ENCODE assay signal across 16 mouse cellular contexts in the genomic region with DNA sequence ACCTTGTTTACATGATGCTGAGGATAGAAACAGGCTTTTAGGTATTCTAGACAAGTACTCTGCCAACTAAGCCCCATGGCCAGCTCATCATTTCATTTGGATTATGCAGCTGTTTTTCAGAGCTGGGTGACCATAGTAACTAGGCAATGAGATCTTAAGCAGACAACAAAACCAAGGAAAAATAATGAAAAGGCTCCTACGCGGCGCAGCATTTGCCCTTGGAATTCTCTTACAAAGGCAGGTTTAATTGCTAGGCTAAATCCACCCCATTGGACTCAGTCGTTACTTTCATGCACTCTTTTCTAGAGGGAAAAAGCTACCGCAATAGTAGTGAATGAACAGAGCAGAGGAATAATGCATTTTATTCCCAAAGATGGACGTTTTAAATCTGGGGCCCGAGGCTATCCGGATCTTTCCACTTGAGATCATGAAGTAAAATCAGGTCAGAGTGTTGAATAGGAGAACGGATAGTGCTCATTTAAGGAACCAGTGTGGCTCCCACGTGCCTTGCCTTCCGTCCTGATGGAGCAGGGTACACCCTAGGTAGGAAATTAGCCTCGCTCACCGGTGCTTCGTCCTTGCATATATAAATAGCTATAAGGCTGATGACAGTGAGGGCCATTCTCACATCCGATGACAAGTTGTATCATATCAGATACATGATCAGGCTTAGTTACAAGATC.
DNase-seq lines count a peak whose midpoint lies in the region; ATAC-seq and TF ChIP-seq lines count a peak whose summit lies in the region.
"Had no signal": no experiment of that assay in that cellular context is flagged by ENCODE, and none has a peak within 500 bp of the region (broad histone marks: within the 10 kb centered on the region; RNA-seq: fewer than 3 reads in every experiment).

No protein-coding gene starts in this region.

- H3K27ac ChIP-seq in cortical plate, adult 2 months (ENCODE audit: insufficient read depth, low read length) = no peak overlapping the region
- no peak overlapping the region for H3K27ac ChIP-seq in forebrain, embryonic 12.5 days
- no peak overlapping the region for H3K27ac ChIP-seq in midbrain, embryonic 13.5 days
- no peak overlapping the region for H3K27ac ChIP-seq in kidney, adult 2 months (ENCODE audit: insufficient read depth, low read depth, low read length)
- H3K27ac ChIP-seq: kidney, embryonic 15.5 days; limb, embryonic 12.5 days; liver, embryonic 15.5 days; neural tube, embryonic 12.5 days had no signal

- no peak for DNase-seq in frontal cortex, postnatal 36 days (ENCODE audit: low spot score in 2 of 2)
- no peak for DNase-seq in right cerebral cortex, postnatal 36 days (ENCODE audit: low spot score in 2 of 2)
- DNase-seq in kidney, adult 2 months = no peak
- no peak for DNase-seq in B cell, adult 2 months
- DNase-seq: adrenal gland, adult 8-10 months; heart, postnatal 14 days; right cerebral cortex, postnatal 4 days; thymus, postnatal 14 days had no signal

- no peak overlapping the region for H3K9ac ChIP-seq in forebrain, embryonic 12.5 days
- no peak overlapping the region for H3K9ac ChIP-seq in midbrain, embryonic 13.5 days (replicated peaks)
- H3K9ac ChIP-seq: kidney, embryonic 15.5 days; limb, embryonic 12.5 days; liver, embryonic 15.5 days; neural tube, embryonic 12.5 days had no signal

- no peak for TF ChIP-seq CTCF in cortical plate, adult 2 months (IDR thresholded peaks at IDR 0.05; ENCODE audit: extremely low read depth, insufficient read depth, low read length)
- TF ChIP-seq CTCF in kidney, adult 2 months (conservative IDR thresholded peaks at IDR 0.05; ENCODE audit: insufficient read depth, insufficient read length, low read depth, low read length) = no peak

- no peaks in the 10 kb centered on the region for H3K9me3 ChIP-seq in forebrain, embryonic 12.5 days
- H3K9me3 ChIP-seq in midbrain, embryonic 13.5 days = no peaks in the 10 kb centered on the region
- H3K9me3 ChIP-seq: kidney, embryonic 15.5 days; limb, embryonic 12.5 days; liver, embryonic 15.5 days; neural tube, embryonic 12.5 days had no signal

- peaks cover 3% of the 10 kb centered on the region; the same call in 1 of the 2 replicates for H3K4me1 ChIP-seq in cortical plate, adult 2 months (ENCODE audit: control insufficient read depth, insufficient read depth, low read length)
- H3K4me1 ChIP-seq in forebrain, embryonic 12.5 days = peaks cover 16% of the 10 kb centered on the region
- peaks cover 15% of the 10 kb centered on the region for H3K4me1 ChIP-seq in midbrain, embryonic 13.5 days (replicated peaks)
- H3K4me1 ChIP-seq in kidney, adult 2 months (ENCODE audit: control insufficient read depth, insufficient read depth, low read length) = no peaks in the 10 kb centered on the region
- H3K4me1 ChIP-seq: kidney, embryonic 15.5 days; liver, embryonic 15.5 days; neural tube, embryonic 12.5 days had no signal

- no peaks in the 10 kb centered on the region for H3K36me3 ChIP-seq in forebrain, embryonic 12.5 days (replicated peaks)
- H3K36me3 ChIP-seq in midbrain, embryonic 13.5 days = no peaks in the 10 kb centered on the region
- H3K36me3 ChIP-seq in kidney, adult 2 months (ENCODE audit: control insufficient read depth, insufficient read depth, low read length) = no peaks in the 10 kb centered on the region
- H3K36me3 ChIP-seq: kidney, embryonic 15.5 days; limb, embryonic 12.5 days; liver, embryonic 15.5 days; neural tube, embryonic 12.5 days had no signal

- TF ChIP-seq POLR2A in cortical plate, adult 2 months (IDR thresholded peaks at IDR 0.05; ENCODE audit: extremely low read depth, insufficient read depth, low read length) = no peak
- TF ChIP-seq POLR2A in kidney, adult 2 months (IDR thresholded peaks at IDR 0.05; ENCODE audit: low read depth, low read length) = no peak

- peak overlapping the region; percentile 10; the same call in 1 of the 2 replicates for H3K4me3 ChIP-seq in cortical plate, adult 2 months (ENCODE audit: insufficient read depth, low read length)
- no peak overlapping the region for H3K4me3 ChIP-seq in forebrain, embryonic 12.5 days (replicated peaks)
- no peak overlapping the region for H3K4me3 ChIP-seq in midbrain, embryonic 13.5 days (replicated peaks)
- no peak overlapping the region for H3K4me3 ChIP-seq in kidney, adult 2 months (ENCODE audit: insufficient read depth, low read depth, low read length)
- H3K4me3 ChIP-seq: kidney, embryonic 15.5 days; limb, embryonic 12.5 days; liver, embryonic 15.5 days; neural tube, embryonic 12.5 days had no signal

- peak overlapping the region; percentile 40 for H3K4me2 ChIP-seq in forebrain, embryonic 12.5 days
- H3K4me2 ChIP-seq in midbrain, embryonic 13.5 days (replicated peaks) = peak overlapping the region; percentile 44
- H3K4me2 ChIP-seq: kidney, embryonic 15.5 days; liver, embryonic 15.5 days; neural tube, embryonic 12.5 days had no signal

- peak; percentile 52 for ATAC-seq in frontal cortex, adult (ENCODE audit: low TSS enrichment)
- peak; percentile 74; the same call in 1 of the 2 replicates for ATAC-seq in forebrain, embryonic 12.5 days (ENCODE audit: low FRiP score)
- peak; percentile 71 for ATAC-seq in midbrain, embryonic 13.5 days

- 0 out of 2 replicates have a peak, but pooled peaks cover 5% of the 10 kb centered on the region for H3K27me3 ChIP-seq in forebrain, embryonic 12.5 days
- no peaks in the 10 kb centered on the region for H3K27me3 ChIP-seq in midbrain, embryonic 13.5 days
- H3K27me3 ChIP-seq in kidney, adult 2 months (replicated peaks; ENCODE audit: control insufficient read depth, insufficient read depth, low read length) = no peaks in the 10 kb centered on the region
- H3K27me3 ChIP-seq: kidney, embryonic 15.5 days; limb, embryonic 12.5 days; liver, embryonic 15.5 days; neural tube, embryonic 12.5 days had no signal

- WGBS in forebrain, embryonic 12.5 days = 20% methylated on average over 15 of the region's 15 CpGs
- WGBS in midbrain, embryonic 13.5 days = 29% methylated on average over 15 of the region's 15 CpGs
- WGBS in kidney, adult 2 months = 90% methylated on average over 15 of the region's 15 CpGs
